Mouse (Mus musculus) embryonic facial prominence, embryonic 15.5 days (tissue): ENCODE results near the gene Slc13a5. TPM values are rescaled to one million over a fixed set of nuclear protein-coding genes. Genes with fewer than 3 reads are reported as not detected.
A peak's percentile ranks its signal among the peaks of the same experiment; 100 is the strongest.

Source experiments
- ATAC-seq: fragments of 200-750 bp; cut with Nextera tagmentation; 2 replicates; pipeline ENCODE4 v1.8.0; 2017; ENCODE audit warnings: low read depth, moderate TSS enrichment; ENCODE audit not compliant: insufficient number of reproducible peaks, low FRiP score, low TSS enrichment
- H3K27ac ChIP-seq: fragments of 300-500 bp; sonication (generic); replicated peaks from 2 replicates; pipeline ENCODE4 v1.5.1; 2015; ENCODE audit warnings: mild to moderate bottlenecking, inconsistent platforms
- H3K27me3 ChIP-seq: fragments of 300-500 bp; sonication (generic); 2 replicates; pipeline ENCODE4 v1.6.1; 2015; ENCODE audit warnings: inconsistent platforms
- H3K36me3 ChIP-seq: fragments of 300-500 bp; sonication (generic); 2 replicates; pipeline ENCODE4 v1.6.1; 2015; ENCODE audit warnings: mild to moderate bottlenecking, inconsistent platforms
- H3K4me1 ChIP-seq: fragments of 300-500 bp; sonication (generic); 2 replicates; pipeline ENCODE4 v1.6.1; 2015; ENCODE audit warnings: inconsistent platforms
- H3K4me2 ChIP-seq: fragments of 300-500 bp; sonication (generic); replicated peaks from 2 replicates; pipeline ENCODE4 v1.6.1; 2015; ENCODE audit warnings: mild to moderate bottlenecking, inconsistent platforms
- H3K4me3 ChIP-seq: fragments of 300-500 bp; sonication (generic); replicated peaks from 2 replicates; pipeline ENCODE4 v1.5.1; 2015; ENCODE audit warnings: mild to moderate bottlenecking, inconsistent platforms
- H3K9ac ChIP-seq: fragments of 300-500 bp; sonication (generic); 2 replicates; pipeline ENCODE4 v1.6.1; 2015; ENCODE audit warnings: inconsistent platforms
- H3K9me3 ChIP-seq: fragments of 300-500 bp; sonication (generic); replicated peaks from 2 replicates; pipeline ENCODE4 v1.6.1; 2016; ENCODE audit warnings: inconsistent platforms
- WGBS: fragments of 180-500 bp; shearing (Covaris S2); methylation state at CpG from one replicate; pipeline ENCODE4 v1.1.7; 2015; 5-methylcytosine and 5-hydroxymethylcytosine counted together
- polyA plus RNA-seq: library from polyadenylated mRNA; unstranded; fragments of >200 nt; fragmentation: Nextera tagmentation; extraction: Ambion mirVana; gene quantifications from 2 replicates; pipeline ENCODE4 v1.2.1, GENCODE M21; 2015

The Slc13a5 gene
- polyA plus RNA-seq, 1 experiment from 2014 or later, result 9.4 TPM

DNA sequence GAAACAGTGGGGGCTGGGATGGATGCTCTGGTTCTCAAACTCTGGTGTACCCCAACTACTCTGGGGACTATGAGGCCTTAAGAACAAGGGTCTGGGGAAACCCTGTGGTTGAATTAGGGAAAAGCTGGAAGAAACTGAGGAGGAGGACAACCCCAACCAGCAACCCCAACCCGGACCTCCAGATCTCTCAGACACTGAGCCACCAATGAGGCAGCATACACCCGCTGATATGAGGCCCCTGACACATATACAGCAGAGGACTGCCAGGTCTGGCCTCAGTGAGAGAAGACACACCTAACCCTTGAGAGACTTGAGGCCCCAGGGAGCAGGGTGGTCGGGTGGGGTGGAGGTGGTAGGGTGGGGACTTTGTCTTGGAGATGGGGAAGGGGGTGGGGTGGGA lies 19.6 kb upstream of the Slc13a5 start:
- no peaks in the 10 kb centered on the region for H3K36me3 ChIP-seq

DNA sequence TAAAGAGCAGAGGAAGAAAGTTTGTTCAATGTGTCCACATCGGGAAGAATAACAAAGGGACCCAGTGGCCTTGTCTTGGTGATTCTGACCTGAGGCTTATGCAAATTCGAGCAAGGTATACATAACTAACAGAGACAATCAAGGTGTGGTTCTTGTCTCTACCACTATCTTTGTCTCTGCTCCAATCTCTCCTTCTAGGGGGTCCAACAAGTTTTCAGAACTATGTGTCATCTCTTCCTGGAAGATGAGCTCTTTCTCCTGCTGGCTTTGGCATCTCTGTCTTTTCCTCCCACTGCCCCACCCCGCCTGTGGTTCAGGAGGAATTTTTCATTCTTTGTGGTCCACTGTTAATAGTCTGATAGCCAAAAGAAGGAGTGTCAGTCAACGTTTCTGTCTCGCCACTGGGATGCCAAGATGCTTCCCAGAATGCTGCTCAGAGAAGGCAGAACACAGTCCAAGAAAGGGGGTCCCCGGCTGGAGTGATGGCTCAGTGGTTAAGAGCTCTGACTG lies 19.0 kb upstream of the Slc13a5 start:
- WGBS, result 74% methylated on average over 6 of the region's 6 CpGs
- Histone ChIP-seq H3K4me2 (no peak overlapping the region), H3K27me3 (no peaks in the 10 kb centered on the region), H3K36me3 (no peaks in the 10 kb centered on the region), H3K9ac (no peak overlapping the region), H3K4me1 (no peaks in the 10 kb centered on the region), H3K27ac (no peak overlapping the region), H3K4me3 (no peak overlapping the region), H3K9me3 (no peaks in the 10 kb centered on the region)
- no peak for ATAC-seq

More for the DNA sequence above, 19.6 kb upstream of the Slc13a5 start:
- Histone ChIP-seq H3K27ac (no peak overlapping the region), H3K27me3 (no peaks in the 10 kb centered on the region), H3K4me2 (no peak overlapping the region), H3K4me1 (no peaks in the 10 kb centered on the region), H3K9me3 (no peaks in the 10 kb centered on the region), H3K9ac (no peak overlapping the region), H3K4me3 (no peak overlapping the region)
- ATAC-seq, result no peak
- 77% methylated on average over 3 of the region's 3 CpGs for WGBS

DNA sequence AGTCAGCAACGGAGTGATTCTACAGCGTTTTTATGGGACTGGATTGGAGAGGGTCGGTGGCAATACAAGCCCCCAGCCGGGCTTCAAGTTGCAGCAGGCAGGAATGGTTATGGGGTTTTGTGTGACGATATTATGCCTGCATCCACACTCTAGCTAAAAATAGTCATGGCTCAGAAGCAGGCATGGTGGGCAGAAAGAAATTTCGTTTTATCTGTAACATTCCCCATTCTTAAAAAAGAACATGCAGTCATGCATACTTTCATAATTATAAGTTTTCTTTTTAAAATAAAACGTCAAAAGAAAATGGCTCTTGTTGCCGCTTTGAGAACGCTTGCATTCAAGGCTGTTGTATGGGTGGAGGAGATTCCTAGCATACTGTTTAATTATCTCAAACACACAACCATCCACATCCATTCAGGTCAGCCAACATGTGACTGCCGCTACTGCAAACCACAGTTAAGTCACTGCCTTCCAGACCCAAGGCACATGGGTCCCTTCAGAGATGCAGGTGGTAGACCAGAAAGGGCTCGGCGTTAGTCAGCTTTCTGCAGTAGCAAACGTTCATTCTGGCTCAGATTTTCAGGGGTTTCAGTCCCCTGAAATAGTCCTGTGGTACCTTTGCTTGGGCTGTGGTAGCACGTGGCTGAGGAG lies 17.6 kb upstream of the Slc13a5 start:
- Histone ChIP-seq H3K4me2 (no peak overlapping the region), H3K9me3 (no peaks in the 10 kb centered on the region), H3K36me3 (no peaks in the 10 kb centered on the region), H3K4me1 (no peaks in the 10 kb centered on the region), H3K4me3 (no peak overlapping the region), H3K27me3 (no peaks in the 10 kb centered on the region), H3K27ac (no peak overlapping the region), H3K9ac (no peak overlapping the region)
- WGBS, result 54% methylated on average over 14 of the region's 14 CpGs
- ATAC-seq, result peak; percentile 67; the same call in 1 of the 2 replicates

DNA sequence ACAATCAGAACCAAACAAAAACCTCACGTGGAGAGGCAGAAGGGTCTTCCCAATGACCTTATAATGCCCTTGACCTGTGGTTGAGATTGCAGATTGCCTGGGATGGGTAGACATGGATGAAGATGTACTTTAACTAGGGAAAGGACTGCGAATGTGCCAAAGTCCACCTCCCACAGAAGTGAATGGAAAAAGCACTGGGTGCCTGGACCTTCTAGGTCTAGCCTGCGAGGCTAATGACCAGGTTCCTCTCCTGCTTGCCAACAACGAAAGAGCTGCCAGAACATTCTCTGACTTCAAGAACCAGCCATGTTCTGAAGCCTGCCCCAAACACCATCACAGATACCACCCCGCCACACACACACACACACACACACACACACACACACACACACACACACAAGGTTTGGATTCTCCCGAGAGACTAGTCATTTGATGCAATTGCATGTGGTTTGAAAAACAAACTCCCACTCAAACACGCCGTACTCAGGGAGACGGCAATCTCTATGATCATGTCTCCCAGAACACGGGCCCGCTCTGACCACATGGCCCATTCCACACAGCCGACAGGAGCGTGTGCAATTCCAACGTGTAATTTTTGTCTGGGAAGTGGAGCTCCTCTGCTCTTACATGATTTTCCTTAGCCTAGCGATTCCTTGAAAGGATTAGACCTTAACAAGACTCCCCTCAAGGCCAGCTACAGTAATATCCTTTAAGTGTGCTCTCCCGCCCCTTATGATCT lies 16.6 kb upstream of the Slc13a5 start:
- Histone ChIP-seq H3K9ac (no peak overlapping the region), H3K4me3 (no peak overlapping the region), H3K36me3 (no peaks in the 10 kb centered on the region), H3K27ac (no peak overlapping the region), H3K9me3 (no peaks in the 10 kb centered on the region), H3K4me2 (no peak overlapping the region), H3K27me3 (no peaks in the 10 kb centered on the region), H3K4me1 (no peaks in the 10 kb centered on the region)
- peak; percentile 76; the same call in 1 of the 2 replicates for ATAC-seq
- 80% methylated on average over 16 of the region's 16 CpGs for WGBS

DNA sequence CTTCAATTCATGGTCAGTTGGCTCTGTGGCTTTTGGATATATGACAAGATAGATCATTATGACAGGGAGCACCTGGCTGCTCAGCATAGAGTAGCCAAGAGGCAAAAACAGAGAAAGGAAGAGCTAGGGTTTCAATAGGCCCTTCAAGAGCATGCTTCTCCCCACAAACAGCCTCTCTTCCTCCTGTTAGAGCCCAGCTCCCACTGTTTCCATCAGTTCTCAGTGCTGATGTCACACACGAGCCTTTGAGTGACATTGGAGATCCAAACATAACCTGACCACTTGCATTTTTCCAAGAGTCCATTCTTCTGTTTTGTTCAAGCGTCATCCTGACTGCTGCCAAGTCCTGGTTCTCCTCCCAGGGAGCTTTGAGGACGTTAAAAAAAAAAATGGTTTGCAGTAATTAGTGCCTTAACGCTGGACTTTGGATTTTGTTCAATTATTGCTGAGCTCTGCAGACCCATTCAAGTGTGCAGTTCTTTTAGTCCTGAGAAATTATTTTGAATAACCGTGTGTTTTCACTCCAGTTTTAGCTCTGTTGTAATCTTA lies 14.9 kb upstream of the Slc13a5 start:
- ATAC-seq, result no peak
- Histone ChIP-seq H3K9me3 (no peaks in the 10 kb centered on the region), H3K27ac (no peak overlapping the region), H3K4me3 (no peak overlapping the region), H3K27me3 (no peaks in the 10 kb centered on the region), H3K4me1 (no peaks in the 10 kb centered on the region), H3K9ac (no peak overlapping the region), H3K4me2 (no peak overlapping the region), H3K36me3 (no peaks in the 10 kb centered on the region)
- 60% methylated on average over 5 of the region's 5 CpGs for WGBS

DNA sequence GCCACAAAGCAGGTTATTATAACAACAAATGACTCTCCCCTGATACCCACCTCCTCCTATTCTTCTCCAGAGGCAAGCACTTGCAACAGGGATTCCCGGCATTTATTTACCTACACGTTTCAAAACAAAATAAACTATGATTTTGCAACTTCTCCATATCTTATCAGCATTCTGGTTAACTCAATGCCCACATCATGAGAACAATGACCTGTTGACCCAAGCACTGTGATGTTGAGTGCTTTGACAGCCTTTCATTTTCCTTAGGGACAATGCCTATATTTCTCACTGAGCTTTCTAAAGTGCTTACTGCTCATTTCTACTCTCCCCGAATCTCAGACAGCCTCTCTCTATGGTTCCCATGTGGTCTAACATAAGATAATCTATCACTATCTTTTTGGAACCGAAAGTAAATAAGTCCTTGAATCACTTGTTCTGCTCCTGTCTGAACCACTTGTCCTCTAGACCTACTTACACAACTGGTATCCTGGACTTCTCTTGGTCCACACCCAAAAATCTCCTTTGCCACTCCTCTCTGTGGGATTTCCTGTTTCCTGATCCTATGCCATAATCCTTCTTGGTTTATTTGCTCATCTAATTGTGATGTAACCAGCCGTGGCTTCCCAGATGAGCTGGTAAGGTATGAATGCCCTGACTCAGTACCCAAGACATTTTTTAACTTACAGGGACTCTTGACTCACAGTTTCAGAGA lies 14.3 kb upstream of the Slc13a5 start:
- Histone ChIP-seq H3K9ac (no peak overlapping the region), H3K4me1 (no peaks in the 10 kb centered on the region), H3K9me3 (no peaks in the 10 kb centered on the region), H3K36me3 (no peaks in the 10 kb centered on the region), H3K27me3 (no peaks in the 10 kb centered on the region), H3K4me3 (no peak overlapping the region), H3K4me2 (no peak overlapping the region), H3K27ac (no peak overlapping the region)
- ATAC-seq, result no peak
- 84% methylated on average over 5 of the region's 5 CpGs for WGBS

DNA sequence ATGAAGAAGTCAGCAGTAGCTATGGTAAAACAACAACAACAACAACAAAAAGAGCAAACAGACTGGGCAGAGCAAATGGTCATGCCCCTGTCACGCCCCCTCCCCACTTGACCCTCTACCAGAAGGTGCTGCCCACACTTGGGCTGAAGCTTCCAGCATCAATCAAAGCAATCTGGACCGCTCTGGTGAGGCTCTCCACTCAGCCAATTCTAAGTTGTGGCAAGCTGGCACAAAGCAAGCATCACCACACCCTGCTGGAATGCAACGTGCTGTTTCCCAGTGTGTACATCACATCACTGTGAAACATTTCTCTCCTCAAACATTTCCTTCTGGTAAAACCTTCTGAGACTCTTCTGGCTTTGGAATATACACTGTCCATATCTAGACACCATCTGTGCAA lies 6.3 kb upstream of the Slc13a5 start:
- Histone ChIP-seq H3K27me3 (0 out of 2 replicates have a peak, but pooled peaks cover 4% of the 10 kb centered on the region), H3K9ac (no peak overlapping the region), H3K4me2 (no peak overlapping the region), H3K4me1 (no peaks in the 10 kb centered on the region), H3K9me3 (no peaks in the 10 kb centered on the region), H3K36me3 (no peaks in the 10 kb centered on the region), H3K27ac (no peak overlapping the region), H3K4me3 (no peak overlapping the region)
- no peak for ATAC-seq
- 68% methylated on average over 3 of the region's 3 CpGs for WGBS

DNA sequence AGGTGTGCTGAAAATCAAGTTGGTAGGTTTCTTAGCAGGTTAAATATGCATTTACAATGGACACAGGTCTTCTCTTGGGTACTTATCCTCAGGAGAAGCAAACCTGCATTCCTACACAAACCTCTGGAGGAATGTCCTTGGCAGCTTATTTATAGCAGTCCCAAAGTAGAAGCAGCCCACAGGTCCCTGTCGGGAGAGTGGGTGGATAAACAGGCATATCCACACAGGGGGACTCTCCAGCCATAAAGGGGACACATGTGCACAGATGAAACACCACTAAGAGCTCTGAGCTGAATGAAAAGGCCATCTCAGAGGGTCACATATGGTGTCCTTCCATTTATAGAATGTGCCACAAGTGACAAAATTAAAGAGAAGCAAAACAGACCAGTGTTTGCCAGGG lies 4.7 kb upstream of the Slc13a5 start:
- H3K27me3 ChIP-seq, result peaks cover 20% of the 10 kb centered on the region
- no peak overlapping the region for H3K27ac ChIP-seq
- peaks cover 5% of the 10 kb centered on the region; the same call in 1 of the 2 replicates for H3K4me1 ChIP-seq
- no peak for ATAC-seq
- WGBS, result 53% methylated on average over 1 of the region's 1 CpGs
- H3K36me3 ChIP-seq, result no peaks in the 10 kb centered on the region
- no peak overlapping the region for H3K4me2 ChIP-seq
- H3K4me3 ChIP-seq, result no peak overlapping the region
- H3K9me3 ChIP-seq, result no peaks in the 10 kb centered on the region
- no peak overlapping the region for H3K9ac ChIP-seq

DNA sequence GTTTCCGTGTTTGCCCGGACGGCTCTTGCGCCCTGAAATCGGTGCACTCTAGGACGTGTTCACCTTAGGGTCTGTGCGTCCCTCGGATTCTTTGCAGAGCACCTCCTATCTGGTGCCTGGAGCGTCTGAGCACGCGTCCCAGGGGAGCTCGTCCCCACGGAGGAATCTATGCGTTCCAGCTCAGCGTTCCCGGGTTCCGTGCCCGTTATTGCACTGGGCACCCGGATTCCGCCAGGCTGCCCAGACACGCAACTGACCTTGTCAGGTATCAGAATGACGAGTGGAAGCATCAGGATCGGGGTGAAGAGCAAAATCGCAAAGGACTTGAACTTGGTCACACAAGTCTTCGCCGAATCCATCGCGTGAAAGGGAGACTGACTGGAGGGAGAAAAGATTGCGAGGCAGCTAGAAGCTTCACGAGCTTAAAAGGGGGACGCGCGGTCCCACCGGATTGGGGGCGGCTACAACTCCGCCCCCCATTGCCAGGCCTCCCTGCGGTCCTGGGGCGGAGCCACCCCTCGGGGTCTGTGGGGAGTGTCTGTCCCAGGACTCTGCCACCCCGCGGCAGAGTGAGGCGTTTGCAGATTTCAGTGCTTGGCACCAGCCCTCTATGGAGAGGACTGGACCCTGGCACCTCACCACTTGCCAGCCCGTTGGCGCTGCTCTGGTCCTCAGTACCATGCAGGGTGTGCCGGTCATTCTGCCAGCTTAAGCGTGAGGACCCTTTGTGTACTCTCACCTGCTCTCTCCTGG lies 639 bp downstream of the Slc13a5 start:
- Histone ChIP-seq H3K27me3 (peaks cover 51% of the 10 kb centered on the region), H3K9me3 (no peaks in the 10 kb centered on the region), H3K4me3 (peak overlapping the region; percentile 43), H3K9ac (peak overlapping the region; percentile 15; the same call in 1 of the 2 replicates), H3K4me1 (peaks cover 18% of the 10 kb centered on the region), H3K27ac (no peak overlapping the region), H3K4me2 (peak overlapping the region; percentile 66), H3K36me3 (no peaks in the 10 kb centered on the region)
- WGBS, result under 1% methylated on average over 46 of the region's 46 CpGs
- ATAC-seq, result peak; percentile 78

DNA sequence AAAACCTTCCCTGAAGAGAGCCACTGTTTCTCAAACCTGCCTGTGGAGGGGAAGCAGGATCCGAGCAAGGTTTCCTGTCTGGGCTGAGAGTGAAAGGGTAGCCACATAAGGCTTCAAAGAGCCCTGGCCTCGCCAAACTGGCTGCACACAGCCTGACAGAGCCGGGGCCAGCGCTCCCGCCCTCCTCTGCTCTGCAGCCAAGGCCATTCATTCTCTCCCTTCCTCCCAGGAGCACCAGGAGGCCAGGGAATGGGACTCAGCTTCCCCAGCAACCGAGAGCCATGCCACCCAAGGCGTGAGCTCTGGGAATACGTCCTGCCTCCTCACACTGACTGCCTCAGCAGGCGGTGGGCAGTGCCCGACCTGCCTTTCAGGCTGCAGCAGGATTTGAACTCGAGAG lies 1.5 kb downstream of the Slc13a5 start:
- Histone ChIP-seq H3K27ac (no peak overlapping the region), H3K4me1 (peaks cover 18% of the 10 kb centered on the region), H3K4me2 (peak overlapping the region; percentile 66), H3K36me3 (no peaks in the 10 kb centered on the region), H3K9me3 (no peaks in the 10 kb centered on the region), H3K27me3 (peaks cover 51% of the 10 kb centered on the region), H3K4me3 (peak overlapping the region; percentile 43; the same call in 1 of the 2 replicates), H3K9ac (no peak overlapping the region)
- WGBS, result 10% methylated on average over 11 of the region's 11 CpGs
- ATAC-seq, result no peak
